Mouse (Mus musculus): ENCODE results near the gene Abcc9. TPM values are rescaled to one million over a fixed set of nuclear protein-coding genes. Genes with fewer than 3 reads are reported as not detected.
A peak's percentile ranks its signal among the peaks of the same experiment; 100 is the strongest.

The Abcc9 gene
- polyA plus RNA-seq, 2 experiments = 1.0 to 2.0 TPM

GRCm38 (mm10) chr6:142738225-142738624 lies 36.1 kb upstream of the Abcc9 start:
- Histone ChIP-seq H3K4me2 (ENCODE audit: low read depth) (no peak overlapping the region), H3K36me3 (replicated peaks; ENCODE audit: control insufficient read depth, insufficient read depth, low read depth) (no peaks in the 10 kb centered on the region), H3K9me3 (ENCODE audit: control insufficient read depth, low read length) (no peaks in the 10 kb centered on the region), H3K27ac (no peak overlapping the region), H3K4me3 (ENCODE audit: insufficient read depth in 1 of 2, low read depth in 2 of 2, low read length in 2 of 2) (no peak overlapping the region), H3K4me1 (replicated peaks; ENCODE audit: control insufficient read depth in 2 of 2, insufficient read depth in 2 of 2, low read length in 1 of 2) (peaks cover 0 to 8% of the 10 kb centered on the region in 2 experiments; a peak in 1 of 4 replicates), H3K9ac (replicated peaks) (no peak overlapping the region), H3K27me3 (ENCODE audit: control insufficient read depth, insufficient read depth, low read length) (no peaks in the 10 kb centered on the region)
- no peak for ATAC-seq (ENCODE audit: insufficient read depth)
- no peak for DNase-seq (ENCODE audit: low read depth in 3 of 3, low spot score in 3 of 3)
- no peak for TF ChIP-seq EP300 (IDR thresholded peaks at IDR 0.05; ENCODE audit: low read depth)
- no peak for TF ChIP-seq CTCF (IDR thresholded peaks at IDR 0.05; ENCODE audit: low read depth)
- 70% methylated on average over 2 of the region's 2 CpGs for WGBS (ENCODE audit: insufficient replicate concordance)

- no peak for DNase-seq (ENCODE audit: low read depth in 3 of 3, low spot score in 3 of 3)
- no peaks in the 10 kb centered on the region for H3K36me3 ChIP-seq (replicated peaks; ENCODE audit: control insufficient read depth, insufficient read depth, low read depth)
- H3K9ac ChIP-seq (replicated peaks) = no peak overlapping the region
- peaks cover 0 to 8% of the 10 kb centered on the region in 2 experiments; a peak in 1 of 4 replicates for H3K4me1 ChIP-seq (replicated peaks; ENCODE audit: control insufficient read depth in 2 of 2, insufficient read depth in 2 of 2, low read length in 1 of 2)
- H3K4me2 ChIP-seq (ENCODE audit: low read depth) = no peak overlapping the region
- H3K9me3 ChIP-seq (ENCODE audit: control insufficient read depth, low read length) = no peaks in the 10 kb centered on the region
- H3K27ac ChIP-seq = no peak overlapping the region
- no peak for ATAC-seq (ENCODE audit: insufficient read depth)
- no peaks in the 10 kb centered on the region for H3K27me3 ChIP-seq (ENCODE audit: control insufficient read depth, insufficient read depth, low read length)
- TF ChIP-seq CTCF (IDR thresholded peaks at IDR 0.05; ENCODE audit: low read depth) (peak; percentile 55; the same call in 1 of the 2 replicates), EP300 (IDR thresholded peaks at IDR 0.05; ENCODE audit: low read depth) (no peak)
- 34% methylated on average over 8 of the region's 8 CpGs for WGBS (ENCODE audit: insufficient replicate concordance)
- no peak overlapping the region for H3K4me3 ChIP-seq (ENCODE audit: insufficient read depth in 1 of 2, low read depth in 2 of 2, low read length in 2 of 2)
These were observed 33.3 kb upstream of the Abcc9 start for GRCm38 (mm10) chr6:142735302-142736005.

- ATAC-seq (ENCODE audit: insufficient read depth) (no peak), DNase-seq (ENCODE audit: low read depth in 3 of 3, low spot score in 3 of 3) (no peak)
- Histone ChIP-seq H3K27ac (no peak overlapping the region), H3K4me3 (ENCODE audit: insufficient read depth in 1 of 2, low read depth in 2 of 2, low read length in 2 of 2) (no peak overlapping the region), H3K36me3 (replicated peaks; ENCODE audit: control insufficient read depth, insufficient read depth, low read depth) (no peaks in the 10 kb centered on the region), H3K9me3 (ENCODE audit: control insufficient read depth, low read length) (no peaks in the 10 kb centered on the region), H3K27me3 (ENCODE audit: control insufficient read depth, insufficient read depth, low read length) (no peaks in the 10 kb centered on the region), H3K4me1 (replicated peaks; ENCODE audit: control insufficient read depth in 2 of 2, insufficient read depth in 2 of 2, low read length in 1 of 2) (peaks cover 0 to 5% of the 10 kb centered on the region in 2 experiments; a peak in 1 of 4 replicates), H3K4me2 (ENCODE audit: low read depth) (no peak overlapping the region), H3K9ac (replicated peaks) (no peak overlapping the region)
- WGBS (ENCODE audit: insufficient replicate concordance) = 61% methylated on average over 14 of the region's 14 CpGs
- TF ChIP-seq EP300 (IDR thresholded peaks at IDR 0.05; ENCODE audit: low read depth) = no peak
- TF ChIP-seq CTCF (IDR thresholded peaks at IDR 0.05; ENCODE audit: low read depth) = no peak
These were observed 30.6 kb upstream of the Abcc9 start for GRCm38 (mm10) chr6:142732567-142733290.

- H3K27ac ChIP-seq = no peak overlapping the region
- no peak for DNase-seq (ENCODE audit: low read depth in 3 of 3, low spot score in 3 of 3)
- no peaks in the 10 kb centered on the region for H3K36me3 ChIP-seq (replicated peaks; ENCODE audit: control insufficient read depth, insufficient read depth, low read depth)
- TF ChIP-seq CTCF (IDR thresholded peaks at IDR 0.05; ENCODE audit: low read depth) (no peak), EP300 (IDR thresholded peaks at IDR 0.05; ENCODE audit: low read depth) (no peak)
- 50% methylated on average over 4 of the region's 4 CpGs for WGBS (ENCODE audit: insufficient replicate concordance)
- H3K9ac ChIP-seq (replicated peaks) = no peak overlapping the region
- no peaks in the 10 kb centered on the region for H3K4me1 ChIP-seq (replicated peaks; ENCODE audit: control insufficient read depth in 2 of 2, insufficient read depth in 2 of 2, low read length in 1 of 2)
- ATAC-seq (ENCODE audit: insufficient read depth) = no peak
- no peaks in the 10 kb centered on the region for H3K27me3 ChIP-seq (ENCODE audit: control insufficient read depth, insufficient read depth, low read length)
- H3K4me3 ChIP-seq (ENCODE audit: insufficient read depth in 1 of 2, low read depth in 2 of 2, low read length in 2 of 2) = no peak overlapping the region
- no peaks in the 10 kb centered on the region for H3K9me3 ChIP-seq (ENCODE audit: control insufficient read depth, low read length)
- no peak overlapping the region for H3K4me2 ChIP-seq (ENCODE audit: low read depth)
These were observed 23.9 kb upstream of the Abcc9 start for GRCm38 (mm10) chr6:142726032-142726431.

GRCm38 (mm10) chr6:142721731-142722130 lies 19.6 kb upstream of the Abcc9 start:
- no peak for TF ChIP-seq EP300 (IDR thresholded peaks at IDR 0.05; ENCODE audit: low read depth)
- TF ChIP-seq CTCF (IDR thresholded peaks at IDR 0.05; ENCODE audit: low read depth) = no peak
- H3K27me3 ChIP-seq (ENCODE audit: control insufficient read depth, insufficient read depth, low read length) = no peaks in the 10 kb centered on the region
- no peak overlapping the region for H3K4me2 ChIP-seq (ENCODE audit: low read depth)
- H3K9me3 ChIP-seq (ENCODE audit: control insufficient read depth, low read length) = no peaks in the 10 kb centered on the region
- no peak overlapping the region for H3K9ac ChIP-seq (replicated peaks)
- H3K4me1 ChIP-seq (replicated peaks; ENCODE audit: control insufficient read depth in 2 of 2, insufficient read depth in 2 of 2, low read length in 1 of 2) = no peaks in the 10 kb centered on the region
- ATAC-seq (ENCODE audit: insufficient read depth) (no peak), DNase-seq (ENCODE audit: low read depth in 3 of 3, low spot score in 3 of 3) (no peak)
- H3K4me3 ChIP-seq (ENCODE audit: insufficient read depth in 1 of 2, low read depth in 2 of 2, low read length in 2 of 2) = no peak overlapping the region
- 60% methylated on average over 8 of the region's 8 CpGs for WGBS (ENCODE audit: insufficient replicate concordance)
- H3K27ac ChIP-seq = no peak overlapping the region
- H3K36me3 ChIP-seq (replicated peaks; ENCODE audit: control insufficient read depth, insufficient read depth, low read depth) = no peaks in the 10 kb centered on the region
